Mouse (Mus musculus) bone marrow macrophage, adult 2 months (primary cell): ENCODE measurements around the gene Gm3233. TPM values are rescaled to one million over a fixed set of nuclear protein-coding genes. Genes with fewer than 3 reads are reported as not detected.
"Not testable (repeated sequence)": the region's sequence is repeated elsewhere in the genome, so short reads cannot be mapped to it uniquely, and the experiment has no call there.

Source experiments
- H3K27ac ChIP-seq: 2 replicates; pipeline ENCODE4 v1.5.1; 2012; ENCODE audit warnings: low read depth, low read length; ENCODE audit not compliant: insufficient read depth
- H3K4me1 ChIP-seq: 2 replicates; pipeline ENCODE4 v1.6.1; 2012; ENCODE audit warnings: low read length; ENCODE audit not compliant: control insufficient read depth, insufficient read depth
- H3K4me3 ChIP-seq: 2 replicates; pipeline ENCODE4 v1.5.1; 2012; ENCODE audit warnings: mild to moderate bottlenecking, low read length, moderate library complexity; ENCODE audit not compliant: insufficient read depth
- CTCF ChIP-seq: IDR thresholded peaks from 2 replicates; pipeline ENCODE4 v1.5.1; 2012; ENCODE audit warnings: low read depth, mild to moderate bottlenecking, low read length, moderate library complexity
- POLR2A ChIP-seq: IDR thresholded peaks from 2 replicates; pipeline ENCODE4 v1.6.1; 2012; ENCODE audit warnings: mild to moderate bottlenecking, low read depth, low read length, borderline replicate concordance
- polyA plus RNA-seq: library from polyadenylated mRNA; stranded (reverse); fragments of >200 nt; gene quantifications from 2 replicates; pipeline ENCODE4 v1.2.4, GENCODE M21; 2012; ENCODE audit not compliant: missing spikeins, insufficient read depth, insufficient read length

The Gm3233 gene
- polyA plus RNA-seq, 1 experiment, result not detected

- H3K27ac ChIP-seq, result no peak overlapping the region
- TF ChIP-seq CTCF (no peak), POLR2A (no peak)
- H3K4me1 ChIP-seq, result no peaks in the 10 kb centered on the region
- no peak overlapping the region for H3K4me3 ChIP-seq
Measured at GRCm38 (mm10) chr10:77769727-77770126, 10.2 kb upstream of the Gm3233 start.

GRCm38 (mm10) chr10:77753448-77753847 is 6.0 kb downstream of the Gm3233 start:
- Histone ChIP-seq H3K4me3 (no peak overlapping the region), H3K4me1 (no peaks in the 10 kb centered on the region), H3K27ac (no peak overlapping the region)
- no peak for TF ChIP-seq POLR2A
- TF ChIP-seq CTCF, result no peak

- H3K27ac ChIP-seq, H3K4me1 ChIP-seq: not testable (repeated sequence)
Measured at GRCm38 (mm10) chr10:77752312-77752711, 7.2 kb downstream of the Gm3233 start.

GRCm38 (mm10) chr10:77751254-77751653 is 8.2 kb downstream of the Gm3233 start, which contains the start of gene Gm9736:
Gene Gm9736, minus strand, starts transcription at chr10:77751354.
- H3K4me3 ChIP-seq, H3K4me1 ChIP-seq, H3K27ac ChIP-seq: not testable (repeated sequence)

More at GRCm38 (mm10) chr10:77752312-77752711, 7.2 kb downstream of the Gm3233 start:
- H3K4me3 ChIP-seq, result not testable (repeated sequence)

GRCm38 (mm10) chr10:77750686-77751085 is 8.8 kb downstream of the Gm3233 start:
- not testable (repeated sequence) for H3K4me3 ChIP-seq

GRCm38 (mm10) chr10:77741924-77742688 is 17.4 kb downstream of the Gm3233 start, which contains the start of gene Gm18596:
Gene Gm18596, minus strand, starts transcription at chr10:77742638.
- not testable (repeated sequence) for H3K4me3 ChIP-seq, H3K27ac ChIP-seq

More at GRCm38 (mm10) chr10:77750686-77751085, 8.8 kb downstream of the Gm3233 start:
- not testable (repeated sequence) for H3K27ac ChIP-seq, H3K4me1 ChIP-seq

GRCm38 (mm10) chr10:77738929-77739328 is 20.6 kb downstream of the Gm3233 start:
- peaks cover 3% of the 10 kb centered on the region; the same call in 1 of the 2 replicates for H3K4me1 ChIP-seq
- no peak overlapping the region for H3K4me3 ChIP-seq
- TF ChIP-seq CTCF (no peak), POLR2A (no peak)
- H3K27ac ChIP-seq, result no peak overlapping the region

More at GRCm38 (mm10) chr10:77741924-77742688, 17.4 kb downstream of the Gm3233 start, which contains the start of gene Gm18596:
- H3K4me1 ChIP-seq, result not testable (repeated sequence)

GRCm38 (mm10) chr10:77735928-77736327 is 23.6 kb downstream of the Gm3233 start:
- no peak for TF ChIP-seq POLR2A
- TF ChIP-seq CTCF, result no peak
- Histone ChIP-seq H3K27ac (no peak overlapping the region), H3K4me3 (no peak overlapping the region), H3K4me1 (peaks cover 3% of the 10 kb centered on the region; the same call in 1 of the 2 replicates)

- Histone ChIP-seq H3K4me3 (no peak overlapping the region), H3K4me1 (no peaks in the 10 kb centered on the region), H3K27ac (no peak overlapping the region)
- TF ChIP-seq CTCF, result peak; percentile 44; the same call in 1 of the 2 replicates
- no peak for TF ChIP-seq POLR2A
Measured at GRCm38 (mm10) chr10:77729241-77729640, 30.2 kb downstream of the Gm3233 start.

- Histone ChIP-seq H3K27ac (no peak overlapping the region), H3K4me3 (no peak overlapping the region), H3K4me1 (no peaks in the 10 kb centered on the region)
- no peak for TF ChIP-seq POLR2A
- no peak for TF ChIP-seq CTCF
Measured at GRCm38 (mm10) chr10:77728280-77728679, 31.2 kb downstream of the Gm3233 start.

GRCm38 (mm10) chr10:77726186-77726585 is 33.3 kb downstream of the Gm3233 start, which contains the start of gene Gm10100:
Gene Gm10100, plus strand, starts transcription at chr10:77726486.
- Histone ChIP-seq H3K4me1 (no peaks in the 10 kb centered on the region), H3K4me3 (no peak within 1 kb of the TSS), H3K27ac (no peak within 1 kb of the TSS)
- TF ChIP-seq CTCF (no peak), POLR2A (no peak)
